Mouse (Mus musculus) myocyte (in vitro differentiated cells): ENCODE results near the gene L1td1.

Experiments used
- E2F4 ChIP-seq: IDR thresholded peaks from one replicate; pipeline ENCODE4 v1.6.1; 2011; ENCODE audit warnings: mild to moderate bottlenecking, control low read depth, moderate library complexity; ENCODE audit not compliant: insufficient read depth
- MAX ChIP-seq: IDR thresholded peaks from one replicate; pipeline ENCODE4 v1.6.1; 2011; ENCODE audit warnings: low read depth, mild to moderate bottlenecking, control low read depth
- MYOG ChIP-seq, 3 experiments: IDR thresholded peaks; one replicate each; pipeline ENCODE4 v1.6.1; 2011; ENCODE audit warnings: control low read depth in 2 of 3, low read depth in 2 of 3, mild to moderate bottlenecking in 2 of 3; ENCODE audit not compliant: insufficient read length in 2 of 3, control insufficient read depth in 1 of 3, insufficient read depth in 1 of 3
- POLR2AphosphoS2 ChIP-seq: IDR thresholded peaks from one replicate; pipeline ENCODE4 v1.6.1; 2011; ENCODE audit warnings: low read depth, control low read depth; ENCODE audit not compliant: insufficient read length
- SRF ChIP-seq: IDR thresholded peaks from one replicate; pipeline ENCODE4 v1.6.1; 2011; ENCODE audit warnings: low read depth; ENCODE audit not compliant: control insufficient read depth, insufficient read length
- TCF12 ChIP-seq: IDR thresholded peaks from one replicate; pipeline ENCODE4 v1.6.1; 2011; ENCODE audit warnings: mild to moderate bottlenecking, control low read depth; ENCODE audit not compliant: poor library complexity, insufficient read depth, severe bottlenecking
- TCF3 ChIP-seq: IDR thresholded peaks from one replicate; pipeline ENCODE4 v1.6.1; 2011; ENCODE audit warnings: low read depth, control low read depth; ENCODE audit not compliant: insufficient read length

- TF ChIP-seq TCF12 (no peak), POLR2AphosphoS2 (no peak), MYOG (IDR thresholded peaks at IDR 0.05; ENCODE audit: control insufficient read depth in 1 of 3, insufficient read depth in 1 of 3, insufficient read length in 2 of 3, low read depth in 2 of 3) (no peak), TCF3 (no peak), E2F4 (no peak), MAX (no peak), SRF (no peak)
Measured at GRCm38 (mm10) chr4:98777464-98777863, 50.9 kb downstream of the L1td1 start.
